Mouse (Mus musculus): Measurements from ENCODE around the gene Batf.
"Not testable (repeated sequence)": the region's sequence is repeated elsewhere in the genome, so short reads cannot be mapped to it uniquely, and the experiment has no call there.

Batf gene

DNA sequence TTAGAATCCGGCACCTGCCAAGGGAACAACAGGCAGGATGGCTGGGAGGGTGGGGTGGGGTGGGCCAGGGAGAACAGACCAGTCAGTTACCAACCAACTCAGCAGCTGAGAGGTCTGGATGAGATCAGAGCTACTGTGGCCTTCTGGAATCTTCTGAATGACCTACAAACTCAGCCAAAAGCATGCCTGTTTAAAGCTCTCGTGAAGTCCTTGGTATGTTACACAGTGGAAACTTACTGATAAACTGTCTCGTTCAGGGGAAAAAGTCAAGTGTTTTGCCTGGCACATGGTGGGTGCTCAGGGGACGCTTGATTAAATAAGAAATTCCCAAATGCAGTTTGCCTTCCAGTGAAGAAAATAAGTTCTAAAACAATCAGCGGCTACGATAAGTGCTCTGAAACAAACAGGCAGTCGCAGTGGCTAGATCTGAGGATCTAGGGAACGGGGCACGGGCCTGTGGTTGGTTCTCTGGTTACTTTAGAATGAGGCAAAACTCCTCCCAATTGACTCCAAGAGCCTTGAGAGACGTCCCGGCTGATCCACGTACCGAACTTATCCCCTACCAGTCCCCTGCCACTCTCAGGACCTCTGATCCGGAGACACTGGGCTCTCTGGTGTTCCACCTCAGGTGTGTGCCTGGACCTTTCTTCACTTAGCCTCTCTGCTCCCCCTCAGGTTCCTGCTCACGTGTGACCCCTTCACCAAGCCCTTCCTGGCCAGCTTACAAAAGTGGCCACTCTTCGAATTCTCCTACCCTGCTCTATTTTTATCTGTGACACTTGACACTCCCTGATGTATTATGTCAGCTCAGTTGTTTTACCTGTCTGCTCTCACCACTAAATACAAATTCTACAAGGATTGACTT is 1.8 kb upstream of the Batf start:
- no peak for DNase-seq

DNA sequence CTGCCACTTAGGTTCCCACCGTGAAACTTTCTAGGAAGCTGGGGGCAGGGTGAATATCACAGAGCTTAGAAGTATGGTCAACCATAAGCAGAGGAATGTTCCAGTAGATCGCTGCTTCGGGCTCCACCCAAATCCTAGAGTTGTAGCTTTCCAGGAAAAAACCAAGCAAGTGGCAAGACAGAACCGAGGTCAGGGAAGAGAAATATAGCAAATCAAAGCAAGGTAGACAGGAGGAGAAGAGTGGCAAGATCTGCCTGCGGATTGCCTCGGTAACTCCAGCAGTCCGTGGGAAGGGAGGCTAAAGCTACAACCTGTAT is 706 bp downstream of the Batf start:
- no peak for DNase-seq

DNA sequence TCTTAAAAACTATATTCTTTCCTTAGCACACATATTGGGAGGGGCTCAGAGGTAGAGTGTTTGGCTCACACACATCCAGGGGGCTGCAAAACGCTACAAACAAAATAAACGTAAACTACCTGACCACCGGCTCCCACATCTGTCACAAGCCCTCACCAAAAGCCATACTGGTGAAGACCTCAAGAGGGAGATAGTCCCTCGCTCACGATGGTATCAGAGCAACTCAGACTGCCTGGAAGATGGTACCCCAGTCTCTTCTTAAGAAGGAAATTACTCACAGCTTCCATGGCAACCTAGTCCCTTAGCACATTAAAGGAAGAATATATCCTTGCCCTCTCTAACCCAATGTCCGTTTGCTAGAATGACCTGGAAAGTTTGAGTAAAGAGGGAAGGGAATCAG is 1.4 kb downstream of the Batf start:
- DNase-seq, result no peak

GRCm38 (mm10) chr12:85695787-85696186 is 9.3 kb downstream of the Batf start:
- no peak for DNase-seq

DNA sequence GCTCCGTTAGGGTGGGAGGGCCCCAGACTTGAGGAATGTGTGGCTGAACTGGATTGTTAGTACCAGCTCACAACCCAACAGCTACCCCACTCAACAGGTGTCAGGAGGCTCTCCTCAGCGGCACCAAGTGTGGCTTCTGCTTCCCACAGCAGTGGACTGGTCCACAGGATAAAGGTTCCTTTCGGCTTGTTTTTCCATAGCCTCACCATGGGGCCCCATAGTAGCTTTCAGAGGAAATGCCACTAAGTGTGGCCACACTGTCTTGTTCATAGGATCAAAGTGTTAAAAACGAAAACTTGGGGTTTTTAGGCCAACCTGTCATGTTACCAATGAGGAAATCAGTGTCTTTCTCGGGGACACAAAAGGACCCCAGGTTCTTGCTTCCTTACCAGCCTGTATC is 10.0 kb downstream of the Batf start:
- no peak for DNase-seq

- DNase-seq, result not testable (repeated sequence)
Measured at GRCm38 (mm10) chr12:85698179-85698578, 11.7 kb downstream of the Batf start.

DNA sequence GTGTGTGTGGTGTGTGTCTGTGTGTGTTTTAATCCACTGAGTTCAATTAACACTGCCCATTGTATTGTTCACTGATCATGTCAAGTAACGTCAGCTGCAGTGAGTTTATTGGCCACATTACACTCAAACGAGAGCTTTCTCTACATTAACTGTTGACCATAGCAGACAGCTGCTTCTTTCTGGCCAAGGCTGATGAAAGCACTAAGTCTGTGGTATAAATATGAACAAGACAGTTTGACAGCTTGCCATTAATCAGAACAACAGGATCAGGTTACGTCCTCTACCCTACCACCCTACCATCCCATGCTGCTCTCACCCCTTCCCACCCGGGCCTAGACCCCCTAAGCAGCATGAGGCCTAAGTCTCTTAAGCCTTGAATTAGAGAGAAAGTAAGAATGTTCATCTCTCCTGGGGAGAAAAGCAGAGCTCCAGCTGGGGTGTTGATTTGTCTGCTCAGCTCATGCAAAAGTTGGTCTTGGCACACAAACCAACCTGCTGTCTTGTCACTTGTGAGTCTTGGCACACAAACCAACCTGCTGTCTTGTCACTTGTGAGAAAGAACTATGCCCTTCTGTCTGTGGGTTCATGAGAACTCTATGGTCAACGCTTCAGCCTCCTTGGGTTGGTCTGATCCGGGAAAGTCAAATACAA is 13.8 kb downstream of the Batf start:
- DNase-seq, result no peak

DNA sequence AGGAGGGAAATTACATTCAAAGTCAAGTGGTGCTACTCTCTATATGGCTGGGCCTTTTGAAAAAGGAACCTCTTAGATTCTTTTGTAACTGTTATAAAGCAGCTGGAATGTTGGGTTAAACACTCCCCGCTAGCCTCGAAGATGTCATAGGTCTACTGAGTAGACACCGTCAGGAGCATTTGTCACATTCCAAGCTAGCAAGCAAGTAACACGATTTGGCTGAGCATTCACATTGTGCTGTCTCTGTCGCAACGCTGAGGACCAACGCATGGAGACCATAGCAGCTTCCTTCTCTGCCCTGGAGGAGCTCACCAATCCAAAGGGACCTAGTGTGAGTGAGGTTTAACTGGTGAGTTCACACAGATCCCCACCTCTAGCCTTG is 14.4 kb downstream of the Batf start:
- DNase-seq, result no peak

GRCm38 (mm10) chr12:85702166-85703055 is 15.9 kb downstream of the Batf start:
- DNase-seq, result no peak

- no peak for DNase-seq
Measured at GRCm38 (mm10) chr12:85703507-85703906, 17.0 kb downstream of the Batf start.

DNA sequence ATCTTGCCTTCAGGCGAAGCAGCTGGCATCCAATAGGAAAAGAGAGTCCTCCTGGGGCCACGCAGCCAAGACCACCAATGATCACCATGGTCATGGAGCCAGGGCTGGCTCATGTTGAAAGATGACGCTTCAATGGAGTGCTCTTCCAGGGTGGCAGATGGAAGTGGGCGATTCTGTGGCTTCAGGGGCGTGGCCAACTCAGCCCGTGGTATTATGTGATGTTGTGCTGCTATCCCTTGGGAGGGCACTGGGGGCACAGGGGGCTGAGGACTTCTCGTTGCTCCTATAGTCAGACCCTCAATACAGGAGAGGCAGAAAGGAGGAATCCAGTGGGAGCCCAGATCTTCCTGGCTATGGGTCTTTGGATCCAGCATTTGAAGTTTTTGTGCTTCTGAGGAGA is 18.1 kb downstream of the Batf start:
- DNase-seq, result no peak

GRCm38 (mm10) chr12:85705002-85705830 is 18.7 kb downstream of the Batf start:
- DNase-seq, result peak; percentile 49

GRCm38 (mm10) chr12:85705831-85706530 is 19.5 kb downstream of the Batf start:
- DNase-seq, result no peak

GRCm38 (mm10) chr12:85706906-85707305 is 20.4 kb downstream of the Batf start:
- no peak for DNase-seq

- DNase-seq, result no peak
Measured at GRCm38 (mm10) chr12:85707391-85707790, 20.9 kb downstream of the Batf start.

GRCm38 (mm10) chr12:85708556-85708955 is 22.1 kb downstream of the Batf start:
- no peak for DNase-seq

DNA sequence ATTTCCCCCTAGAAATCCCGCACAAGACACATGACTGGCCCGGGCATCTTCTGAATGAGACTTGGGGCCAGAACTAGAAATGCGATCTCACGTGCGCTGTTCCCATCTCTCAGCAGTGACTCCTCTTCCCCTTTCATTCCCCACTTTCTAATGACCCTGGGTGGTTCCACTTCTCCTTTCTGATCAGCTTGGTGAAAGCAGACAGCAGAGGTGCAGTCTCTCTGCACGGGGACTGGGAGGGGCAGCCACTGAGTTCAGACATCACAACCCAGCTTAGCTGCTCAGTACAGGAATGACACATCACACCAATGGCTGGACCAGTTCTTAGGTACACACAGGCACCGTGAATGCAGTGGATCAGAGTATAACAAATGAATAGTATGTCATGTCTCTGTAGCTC is 24.2 kb downstream of the Batf start:
- DNase-seq, result no peak

DNA sequence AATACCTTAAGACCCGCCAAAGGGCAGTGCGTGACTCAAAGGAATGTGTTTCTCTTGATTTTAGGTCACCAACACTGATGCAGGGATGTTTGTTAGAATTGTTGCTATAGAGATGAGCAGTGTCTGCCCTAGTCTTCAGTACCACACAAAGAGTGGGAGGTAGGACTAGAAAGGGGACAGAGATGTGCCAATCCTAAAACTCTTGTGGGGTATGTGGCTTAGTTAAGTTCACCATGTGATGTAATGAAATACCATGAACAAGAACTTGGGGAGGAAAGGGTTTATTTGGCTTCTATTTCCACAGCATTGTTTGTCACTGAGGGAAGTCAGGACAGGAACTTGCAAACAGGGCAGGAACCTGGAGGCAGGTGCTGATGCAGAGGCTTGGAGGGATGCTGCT is 26.1 kb downstream of the Batf start:
- no peak for DNase-seq

GRCm38 (mm10) chr12:85714126-85714525 is 27.7 kb downstream of the Batf start:
- no peak for DNase-seq

- no peak for DNase-seq
Measured at GRCm38 (mm10) chr12:85725306-85725705, 38.8 kb downstream of the Batf start.

- no peak for DNase-seq
Measured at GRCm38 (mm10) chr12:85726729-85727397, 40.4 kb downstream of the Batf start.
